Mouse (Mus musculus) adrenal gland, adult 2 months (tissue): Measurements from ENCODE around the gene Ranbp3l. TPM values are rescaled to one million over a fixed set of nuclear protein-coding genes. Genes with fewer than 3 reads are reported as not detected.

Experiments
- DNase-seq: peaks from one replicate; pipeline ENCODE4 v3.0.0; 2021
- polyA plus RNA-seq: library from polyadenylated mRNA; depleted of rRNA; stranded (reverse); fragments of >200 nt; gene quantifications from 2 replicates; pipeline ENCODE4 v1.2.3, GENCODE M21; 2012
- total RNA-seq, 2 experiments: library from RNA; stranded (reverse); gene quantifications; 2 replicates each; pipeline ENCODE4 v1.2.3; 2021

Ranbp3l gene
- total and polyA plus RNA-seq, 3 experiments: not detected

DNA sequence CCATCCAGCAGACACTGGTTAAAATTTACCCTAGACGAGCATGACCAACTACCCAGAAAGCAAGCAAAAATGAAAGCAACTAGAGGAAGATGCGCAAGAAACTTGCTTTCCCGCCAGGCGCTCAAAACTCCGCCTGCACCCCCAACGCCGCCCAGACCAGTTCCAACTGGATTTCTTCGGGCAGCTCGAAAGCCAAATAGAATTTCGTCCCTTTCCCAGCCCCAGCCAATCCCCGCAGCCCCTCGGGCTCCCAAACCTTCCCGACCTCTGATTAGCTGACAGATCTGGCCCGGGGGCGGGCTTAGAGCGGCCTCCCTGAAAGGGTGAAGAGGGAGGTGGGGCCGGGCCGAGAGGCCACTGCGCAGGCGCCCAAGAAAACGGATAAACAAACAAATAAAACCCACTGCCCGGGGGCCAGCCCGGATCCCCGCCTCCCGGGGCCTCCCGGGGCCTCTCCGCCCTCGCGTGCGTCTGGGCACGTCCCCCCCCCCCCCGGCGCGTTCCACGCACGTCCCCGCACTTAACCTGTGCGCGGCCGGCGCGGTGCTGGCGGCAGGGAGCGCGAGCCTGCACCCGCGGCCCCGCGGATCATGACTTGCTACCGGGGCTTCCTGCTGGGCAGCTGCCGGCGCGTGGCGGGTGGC lies 103.3 kb downstream of the Ranbp3l start, which contains the start of gene Nadk2:
TSS of gene Nadk2 (plus strand) at position 349 of the 644 bp plus-strand sequence.
- DNase-seq: peak; percentile 100

- DNase-seq: peak; percentile 79
Measured at GRCm38 (mm10) chr15:9071556-9072544, 104.1 kb downstream of the Ranbp3l start.

- DNase-seq: peak; percentile 44
Measured at GRCm38 (mm10) chr15:9072630-9073029, 104.9 kb downstream of the Ranbp3l start.

DNA sequence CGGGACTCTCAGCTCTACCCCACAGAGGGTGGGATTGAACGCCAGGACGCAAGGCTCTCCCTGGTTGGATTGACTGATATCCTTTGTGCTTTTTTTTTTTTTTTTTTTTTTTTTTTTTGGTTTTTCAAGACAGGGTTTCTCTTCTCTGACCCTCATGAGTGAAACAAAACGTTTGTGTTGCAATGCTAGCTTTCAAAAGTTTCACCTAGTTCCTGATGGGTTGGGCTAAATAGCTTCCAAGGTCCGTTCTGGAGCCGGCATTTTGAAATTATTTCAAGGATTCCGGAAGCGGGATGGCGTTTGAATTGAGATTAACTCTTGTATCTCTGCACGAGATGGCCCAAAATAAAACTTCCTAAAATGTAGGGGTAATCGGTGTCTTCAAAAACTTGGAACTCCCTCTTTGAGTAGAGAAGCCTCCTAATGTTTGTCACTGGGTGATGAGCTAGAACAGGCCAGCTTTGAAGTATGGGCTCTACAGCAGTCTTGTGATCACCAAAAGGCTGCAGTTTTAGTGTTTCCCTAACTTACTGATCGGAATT lies 105.4 kb downstream of the Ranbp3l start:
- DNase-seq: peak; percentile 47

DNA sequence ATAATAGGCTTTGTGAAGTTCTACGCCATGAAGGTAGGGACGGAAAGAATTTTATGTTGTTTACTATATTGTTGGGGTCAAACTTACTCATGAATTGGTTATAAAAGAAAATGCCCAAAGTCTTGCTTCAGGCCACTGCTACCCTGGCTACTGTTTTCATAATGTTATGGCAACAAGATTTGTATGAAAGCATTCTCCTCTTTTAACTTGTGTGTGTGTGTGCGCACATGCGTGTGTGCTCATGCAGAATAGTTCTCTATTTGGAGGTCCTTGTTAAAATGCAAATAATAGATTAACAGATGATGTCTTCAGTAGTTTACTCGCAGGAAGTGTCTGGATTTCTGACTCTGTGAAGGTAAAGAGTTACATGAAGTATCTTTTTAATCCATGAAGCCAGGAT lies 105.9 kb downstream of the Ranbp3l start:
- DNase-seq: no peak

GRCm38 (mm10) chr15:9074139-9074538 lies 106.4 kb downstream of the Ranbp3l start:
- DNase-seq: no peak

GRCm38 (mm10) chr15:9074671-9075070 lies 106.9 kb downstream of the Ranbp3l start:
- DNase-seq: peak; percentile 37

GRCm38 (mm10) chr15:9075608-9076200 lies 108.0 kb downstream of the Ranbp3l start:
- DNase-seq: no peak

DNA sequence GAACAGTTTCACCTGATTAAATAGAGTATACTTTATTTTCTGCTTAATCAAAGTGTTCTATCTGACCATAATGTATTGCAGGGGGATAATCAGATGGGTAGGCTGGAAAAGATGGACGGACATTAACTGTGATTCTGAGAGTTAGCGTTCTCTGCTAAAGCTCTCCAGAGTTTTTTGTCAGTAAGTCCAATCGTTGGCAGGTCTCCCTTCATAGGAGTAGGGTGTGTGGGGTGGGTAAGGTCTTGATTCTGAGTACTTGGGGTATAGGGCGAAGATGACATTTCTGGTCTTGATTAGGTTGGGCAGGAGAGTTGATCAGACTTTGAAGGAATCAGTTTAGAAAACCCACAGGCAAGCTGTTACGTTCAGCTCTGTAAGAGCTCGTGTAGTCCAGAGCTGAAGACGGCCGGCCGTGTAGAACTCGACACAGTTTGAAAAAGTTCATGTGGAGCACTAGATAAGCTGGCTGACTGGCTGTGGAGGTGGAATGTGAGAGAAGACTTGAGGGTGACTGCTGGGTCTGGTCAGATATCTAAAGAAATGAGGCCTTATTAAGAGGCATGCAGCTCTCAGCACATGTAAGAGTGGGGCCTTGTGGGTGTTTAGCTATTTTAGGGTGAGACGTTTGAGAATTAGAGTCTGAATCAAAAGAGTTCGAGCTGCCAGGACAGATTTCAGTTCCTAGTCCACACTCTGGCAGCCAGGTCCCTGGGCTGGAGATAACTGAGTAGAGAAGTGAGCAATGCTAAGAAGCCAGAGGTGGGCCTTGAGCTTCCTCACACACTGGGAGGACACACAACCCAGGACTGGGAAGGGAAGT lies 110.9 kb downstream of the Ranbp3l start:
- DNase-seq: no peak

DNA sequence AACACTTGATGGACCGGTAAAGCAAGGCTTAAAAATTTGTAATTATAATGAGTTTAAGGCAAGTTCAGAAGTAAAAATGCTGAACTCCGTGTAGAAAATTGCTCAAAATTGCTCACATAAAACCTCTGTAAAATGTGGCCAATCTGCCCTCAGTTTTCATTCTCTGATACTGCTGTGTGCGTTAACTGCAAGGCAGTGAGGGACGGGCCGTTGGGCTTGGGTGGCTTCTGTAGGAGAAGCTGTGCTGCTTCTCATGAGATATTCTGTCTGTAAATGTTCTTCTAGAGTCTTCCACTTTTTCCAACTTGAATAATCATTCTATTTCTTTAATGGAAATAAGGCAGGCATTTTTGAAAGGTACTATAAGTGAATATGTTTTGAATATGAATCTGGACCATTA lies 111.9 kb downstream of the Ranbp3l start:
- DNase-seq: no peak

GRCm38 (mm10) chr15:9080206-9080605 lies 112.5 kb downstream of the Ranbp3l start:
- no peak for DNase-seq

- no peak for DNase-seq
Measured at GRCm38 (mm10) chr15:9081294-9081693, 113.5 kb downstream of the Ranbp3l start.

DNA sequence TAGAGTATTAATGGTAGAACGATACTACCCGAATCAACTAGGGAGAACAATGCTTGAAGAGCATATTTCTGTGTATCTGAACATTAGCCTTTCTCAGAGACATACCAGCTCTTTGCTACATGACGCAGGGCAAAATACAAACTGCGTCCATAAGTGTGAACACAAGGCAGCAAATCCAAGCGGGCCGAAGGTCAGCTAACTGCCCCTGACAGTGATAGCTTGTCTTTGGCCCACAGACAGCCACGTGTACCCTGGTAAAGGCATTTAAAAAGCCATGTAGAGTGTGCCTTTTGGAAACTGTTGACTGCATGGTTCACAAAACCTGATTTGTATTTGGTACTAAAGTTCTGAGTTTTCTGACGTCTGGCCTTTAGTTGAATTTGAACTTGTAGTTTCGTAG lies 115.0 kb downstream of the Ranbp3l start:
- DNase-seq: peak; percentile 52

GRCm38 (mm10) chr15:9086813-9087212 lies 119.1 kb downstream of the Ranbp3l start:
- no peak for DNase-seq

- DNase-seq: no peak
Measured at GRCm38 (mm10) chr15:9087421-9087820, 119.7 kb downstream of the Ranbp3l start.

DNA sequence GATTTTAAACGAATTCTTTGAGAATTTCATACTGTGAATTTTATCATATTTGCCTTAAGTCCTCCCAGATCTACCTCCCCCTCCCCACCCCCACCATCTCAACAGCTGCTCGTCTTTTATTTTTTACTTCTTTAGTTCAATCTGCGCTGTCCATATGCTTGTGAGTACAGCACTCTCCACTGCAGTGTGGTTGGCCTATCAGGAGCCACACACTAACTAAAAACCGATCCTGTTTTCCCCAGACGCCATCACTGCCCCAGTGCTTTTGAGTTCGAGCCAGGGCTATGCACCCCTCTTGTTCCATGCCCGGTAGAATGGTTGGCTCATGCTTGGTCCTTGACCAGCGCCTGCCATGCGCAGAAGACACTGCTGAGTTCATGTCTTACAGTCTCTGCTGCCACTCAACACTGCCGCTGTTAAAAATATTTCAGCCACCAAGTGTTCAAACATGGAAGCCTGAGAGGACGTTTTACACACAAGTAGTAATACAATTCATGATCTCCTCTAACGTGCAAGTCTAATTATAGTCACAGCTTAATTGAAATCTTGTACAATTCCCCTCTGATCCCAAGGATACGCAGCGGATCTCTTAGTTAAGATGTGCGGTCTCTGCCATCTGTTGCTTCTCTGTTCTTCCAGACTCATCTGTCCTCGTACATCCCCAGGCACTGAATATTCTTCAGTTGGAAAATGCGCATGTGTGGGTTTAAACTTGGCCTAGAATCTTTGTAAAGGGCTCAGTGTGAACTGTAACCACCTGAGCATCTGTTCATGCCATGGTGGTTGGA lies 120.3 kb downstream of the Ranbp3l start:
- no peak for DNase-seq

DNA sequence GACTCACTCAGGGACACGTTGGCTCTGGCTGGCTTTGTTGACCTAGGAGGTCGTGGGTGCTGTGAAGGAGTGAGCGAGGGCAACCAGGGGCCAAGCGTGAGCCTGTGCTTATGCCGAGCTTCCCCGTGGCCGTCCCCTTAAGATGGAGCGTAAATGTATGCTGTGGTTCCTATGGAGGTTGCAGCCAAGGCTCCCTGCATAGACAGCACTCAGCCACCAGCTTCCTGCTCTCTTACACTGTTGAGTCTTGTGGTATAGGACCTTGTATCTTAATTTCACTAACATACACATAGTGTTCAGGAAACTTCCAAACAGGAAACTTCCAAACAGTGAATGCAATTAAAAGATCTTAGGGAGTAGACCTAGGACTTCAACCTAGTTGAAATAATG lies 120.9 kb downstream of the Ranbp3l start:
- DNase-seq: no peak

DNA sequence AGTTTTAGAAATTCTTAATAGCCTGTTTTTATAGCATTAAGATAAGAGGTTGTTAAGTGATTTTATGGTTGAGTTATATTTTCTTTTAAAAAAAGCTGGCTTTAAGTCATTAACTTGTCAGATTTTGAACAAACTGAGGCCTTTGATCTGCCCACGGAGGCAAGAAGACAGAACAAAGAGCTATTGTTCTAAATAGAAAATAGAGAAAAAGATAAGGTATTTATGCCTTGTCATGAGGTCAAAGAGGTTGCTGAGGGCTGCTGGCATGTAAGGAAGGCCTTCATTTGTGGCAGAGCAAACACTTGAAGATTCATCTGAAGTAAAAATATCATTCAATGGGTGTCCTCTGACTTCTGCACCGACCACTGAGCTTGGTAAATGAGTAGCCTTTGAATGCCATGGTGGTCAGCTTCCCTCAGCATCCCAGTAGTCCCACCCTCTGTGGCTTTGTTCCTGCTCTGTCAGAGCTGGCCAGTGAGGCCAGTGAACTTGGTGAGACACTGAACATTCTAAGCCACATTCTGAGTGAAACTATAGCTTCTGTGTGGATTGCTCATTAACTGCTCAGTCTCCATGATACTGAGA lies 121.5 kb downstream of the Ranbp3l start:
- DNase-seq: no peak

GRCm38 (mm10) chr15:9090662-9091061 lies 122.9 kb downstream of the Ranbp3l start:
- no peak for DNase-seq
